Comparison of ENCODE assay signal across 11 mouse cellular contexts in the genomic region with DNA sequence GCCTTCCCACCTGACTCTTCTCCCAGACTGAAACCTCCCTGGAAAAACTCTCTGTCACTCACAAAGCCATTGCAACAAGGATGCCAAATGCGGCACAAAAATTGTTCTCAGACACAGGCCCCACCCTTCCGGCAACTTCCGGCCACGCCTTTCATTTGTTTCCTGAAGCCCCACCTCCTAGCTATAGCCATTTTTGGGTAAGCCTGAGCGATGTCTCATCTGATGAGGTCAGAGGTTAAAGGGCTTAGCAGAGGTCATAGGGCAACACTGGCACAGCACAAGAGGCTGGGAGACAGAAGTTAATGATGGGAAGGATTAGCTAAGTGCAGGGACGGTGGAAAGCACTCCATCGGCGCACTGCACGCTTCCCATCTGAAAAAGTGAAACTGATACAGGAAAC. TPM values are rescaled to one million over a fixed set of nuclear protein-coding genes. Genes with fewer than 3 reads are reported as not detected.
DNase-seq lines count a peak whose midpoint lies in the region; ATAC-seq and TF ChIP-seq lines count a peak whose summit lies in the region.
"Had no signal": no experiment of that assay in that cellular context is flagged by ENCODE, and none has a peak within 500 bp of the region (broad histone marks: within the 10 kb centered on the region; RNA-seq: fewer than 3 reads in every experiment).

No protein-coding gene starts in this region.

- H3K4me1 ChIP-seq in spleen, adult 2 months (ENCODE audit: control insufficient read depth, insufficient read depth, insufficient read length), result no peaks in the 10 kb centered on the region
- H3K4me1 ChIP-seq in embryonic facial prominence, embryonic 14.5 days (ENCODE audit: control insufficient read depth, insufficient read depth, low read length), result peaks cover 4% of the 10 kb centered on the region; the same call in 1 of the 2 replicates
- peaks cover 4% of the 10 kb centered on the region; the same call in 1 of the 2 replicates for H3K4me1 ChIP-seq in lung, embryonic 15.5 days
- 0 out of 2 replicates have a peak, but pooled peaks cover 4% of the 10 kb centered on the region for H3K4me1 ChIP-seq in forebrain, embryonic 14.5 days (ENCODE audit: control insufficient read depth, insufficient read depth, low read length)

- no peak overlapping the region for H3K9ac ChIP-seq in embryonic facial prominence, embryonic 14.5 days (ENCODE audit: low read depth, low read length)
- no peak overlapping the region for H3K9ac ChIP-seq in lung, embryonic 15.5 days
- H3K9ac ChIP-seq in forebrain, embryonic 14.5 days (ENCODE audit: low read length), result no peak overlapping the region
- H3K9ac ChIP-seq: forebrain, embryonic 15.5 days; midbrain, embryonic 15.5 days had no signal

- peak overlapping the region; percentile 24; the same call in 1 of the 2 replicates for H3K4me2 ChIP-seq in embryonic facial prominence, embryonic 14.5 days (ENCODE audit: low read depth, low read length)
- peak overlapping the region; percentile 33 for H3K4me2 ChIP-seq in lung, embryonic 15.5 days
- no peak overlapping the region for H3K4me2 ChIP-seq in forebrain, embryonic 14.5 days (ENCODE audit: low read length)
- H3K4me2 ChIP-seq: forebrain, embryonic 15.5 days; midbrain, embryonic 15.5 days had no signal

- intact Hi-C loops in gastrocnemius, postnatal 14 days (cut with DNase I; ENCODE audit: low total_unique reads), result no loop called here

- 75% methylated on average over 9 of the region's 9 CpGs for WGBS in spleen, adult 2 months
- WGBS in embryonic facial prominence, embryonic 14.5 days, result 51% methylated on average over 9 of the region's 9 CpGs
- 59% methylated on average over 9 of the region's 9 CpGs for WGBS in lung, embryonic 15.5 days
- WGBS in forebrain, embryonic 14.5 days, result 51% methylated on average over 9 of the region's 9 CpGs

- TF ChIP-seq CTCF in spleen, adult 2 months (IDR thresholded peaks at IDR 0.05; ENCODE audit: extremely low read depth, insufficient read depth, insufficient read length, insufficient replicate concordance), result no peak

- H3K27me3 ChIP-seq in spleen, adult 2 months (ENCODE audit: control insufficient read depth, insufficient read depth, low read length), result 0 out of 2 replicates have a peak, but pooled peaks cover 1% of the 10 kb centered on the region
- H3K27me3 ChIP-seq in embryonic facial prominence, embryonic 14.5 days (replicated peaks; ENCODE audit: control insufficient read depth, insufficient read depth, low read length), result no peaks in the 10 kb centered on the region
- H3K27me3 ChIP-seq in lung, embryonic 15.5 days, result peaks cover 10% of the 10 kb centered on the region; the same call in 1 of the 2 replicates
- no peaks in the 10 kb centered on the region for H3K27me3 ChIP-seq in forebrain, embryonic 14.5 days (replicated peaks; ENCODE audit: control insufficient read depth, insufficient read depth, low read length)
- H3K27me3 ChIP-seq: forebrain, embryonic 15.5 days; midbrain, embryonic 15.5 days had no signal

- H3K9me3 ChIP-seq in embryonic facial prominence, embryonic 14.5 days (ENCODE audit: control insufficient read depth, low read length), result no peaks in the 10 kb centered on the region
- no peaks in the 10 kb centered on the region for H3K9me3 ChIP-seq in lung, embryonic 15.5 days
- H3K9me3 ChIP-seq in forebrain, embryonic 14.5 days (replicated peaks; ENCODE audit: control insufficient read depth, low read length), result no peaks in the 10 kb centered on the region
- H3K9me3 ChIP-seq: forebrain, embryonic 15.5 days; midbrain, embryonic 15.5 days had no signal

- no peak for ATAC-seq in embryonic facial prominence, embryonic 14.5 days (ENCODE audit: low read depth)
- no peak for ATAC-seq in lung, embryonic 15.5 days (ENCODE audit: borderline replicate concordance, extremely low read depth, low FRiP score, low TSS enrichment)
- ATAC-seq in forebrain, embryonic 14.5 days, result no peak
- ATAC-seq: forebrain, embryonic 15.5 days; midbrain, embryonic 15.5 days had no signal

- no peak for DNase-seq in spleen, adult 2 months (ENCODE audit: low read depth in 1 of 2, low spot score in 2 of 2)
- DNase-seq in spleen, adult 18-20 months, result no peak
- DNase-seq in embryonic facial prominence, embryonic 14.5 days (ENCODE audit: low spot score), result no peak
- DNase-seq in frontal cortex, adult 2 months (ENCODE audit: extremely low spot score in 1 of 2, low spot score in 1 of 2), result no peak
- DNase-seq in forebrain, embryonic 14.5 days (ENCODE audit: low spot score), result no peak
- no peak for DNase-seq in gastrocnemius, postnatal 14 days
- DNase-seq: thymus, adult 2 months had no signal

- no peaks in the 10 kb centered on the region for H3K36me3 ChIP-seq in spleen, adult 2 months (ENCODE audit: control insufficient read depth, insufficient read depth, low read length)
- peaks cover 38% of the 10 kb centered on the region for H3K36me3 ChIP-seq in embryonic facial prominence, embryonic 14.5 days (ENCODE audit: control insufficient read depth, insufficient read depth, low read length)
- no peaks in the 10 kb centered on the region for H3K36me3 ChIP-seq in lung, embryonic 15.5 days
- H3K36me3 ChIP-seq in forebrain, embryonic 14.5 days (ENCODE audit: control insufficient read depth, insufficient read depth, low read length), result peaks cover 37% of the 10 kb centered on the region

- peak overlapping the region; percentile 9; the same call in 1 of the 2 replicates for H3K4me3 ChIP-seq in spleen, adult 2 months (ENCODE audit: extremely low read depth, insufficient read depth, insufficient read length)
- no peak overlapping the region for H3K4me3 ChIP-seq in embryonic facial prominence, embryonic 14.5 days (ENCODE audit: low read depth, low read length)
- H3K4me3 ChIP-seq in lung, embryonic 15.5 days, result no peak overlapping the region
- no peak overlapping the region for H3K4me3 ChIP-seq in forebrain, embryonic 14.5 days (ENCODE audit: low read depth, low read length)
- H3K4me3 ChIP-seq: forebrain, embryonic 15.5 days; midbrain, embryonic 15.5 days had no signal

- TF ChIP-seq POLR2A in spleen, adult 2 months (IDR thresholded peaks at IDR 0.05; ENCODE audit: low read depth, low read length), result no peak

- H3K27ac ChIP-seq in spleen, adult 2 months (ENCODE audit: insufficient read depth, low read length), result no peak overlapping the region
- peak overlapping the region; percentile 42; the same call in 1 of the 2 replicates for H3K27ac ChIP-seq in embryonic facial prominence, embryonic 14.5 days (replicated peaks; ENCODE audit: low read depth, low read length)
- no peak overlapping the region for H3K27ac ChIP-seq in lung, embryonic 15.5 days
- no peak overlapping the region for H3K27ac ChIP-seq in forebrain, embryonic 14.5 days (ENCODE audit: low read depth, low read length)
- H3K27ac ChIP-seq: forebrain, embryonic 15.5 days; midbrain, embryonic 15.5 days had no signal

RNA-seq across cellular contexts. Expression of a gene that starts 12.4 kb away (rescaled TPM):
- 0.85 and 1.5 TPM in 2 replicates for polyA plus RNA-seq in spleen, adult 2 months (2012; rRNA removed)
- 89.2 and 113 TPM in 2 replicates for polyA plus RNA-seq in embryonic facial prominence, embryonic 14.5 days (2014; fragmentation: Nextera tagmentation; extraction: Ambion mirVana)
- polyA plus RNA-seq in lung, embryonic 15.5 days (2015; fragmentation: Nextera tagmentation; extraction: Ambion mirVana), result 19.0 and 20.0 TPM in 2 replicates
- 6.9 and 8.4 TPM in 2 replicates for polyA plus RNA-seq in frontal cortex, adult 2 months (2012; rRNA removed)
- polyA plus RNA-seq in forebrain, embryonic 14.5 days (2014; fragmentation: Nextera tagmentation; extraction: Ambion mirVana), result 79.1 and 93.9 TPM in 2 replicates
- total RNA-seq in gastrocnemius, postnatal 14 days (2021), result 10 to 100 TPM; 53.0 to 57.0 TPM

RNA-seq across cellular contexts. Expression of a gene that starts 41.8 kb away (rescaled TPM):
- 0.38 and 0.54 TPM in 2 replicates for polyA plus RNA-seq in spleen, adult 2 months (2012; rRNA removed)
- 89.0 and 117 TPM in 2 replicates for polyA plus RNA-seq in embryonic facial prominence, embryonic 14.5 days (2014; fragmentation: Nextera tagmentation; extraction: Ambion mirVana)
- polyA plus RNA-seq in lung, embryonic 15.5 days (2015; fragmentation: Nextera tagmentation; extraction: Ambion mirVana), result 39.5 and 51.4 TPM in 2 replicates
- polyA plus RNA-seq in frontal cortex, adult 2 months (2012; rRNA removed), result 248 and 255 TPM in 2 replicates
- polyA plus RNA-seq in forebrain, embryonic 14.5 days (2014; fragmentation: Nextera tagmentation; extraction: Ambion mirVana), result 107 and 121 TPM in 2 replicates
- total RNA-seq in gastrocnemius, postnatal 14 days (2021), result 1,000 to 10,000 TPM in 1 of 2 experiments, 100 to 1,000 TPM in 1; 662 to 1,168 TPM

RNA-seq across cellular contexts. Expression of a gene that starts 41.9 kb away (rescaled TPM):
- not detected in 2 replicates for polyA plus RNA-seq in spleen, adult 2 months (2012; rRNA removed)
- polyA plus RNA-seq in embryonic facial prominence, embryonic 14.5 days (2014; fragmentation: Nextera tagmentation; extraction: Ambion mirVana), result not detected in 2 replicates
- 0.47 TPM in 1 of 2 replicates, not detected in the other for polyA plus RNA-seq in lung, embryonic 15.5 days (2015; fragmentation: Nextera tagmentation; extraction: Ambion mirVana)
- 1.2 and 2.3 TPM in 2 replicates for polyA plus RNA-seq in frontal cortex, adult 2 months (2012; rRNA removed)
- 0.63 and 0.80 TPM in 2 replicates for polyA plus RNA-seq in forebrain, embryonic 14.5 days (2014; fragmentation: Nextera tagmentation; extraction: Ambion mirVana)
- not detected for total RNA-seq in gastrocnemius, postnatal 14 days (2021)
- polyA plus RNA-seq: thymus, adult 2 months had no signal

RNA-seq across cellular contexts. Expression of a gene that starts 44.4 kb away (rescaled TPM):
- polyA plus RNA-seq in spleen, adult 2 months (2012; rRNA removed), result not detected in 2 replicates
- polyA plus RNA-seq in embryonic facial prominence, embryonic 14.5 days (2014; fragmentation: Nextera tagmentation; extraction: Ambion mirVana), result not detected in 2 replicates
- polyA plus RNA-seq in lung, embryonic 15.5 days (2015; fragmentation: Nextera tagmentation; extraction: Ambion mirVana), result not detected in 2 replicates
- not detected in 2 replicates for polyA plus RNA-seq in frontal cortex, adult 2 months (2012; rRNA removed)
- 0.11 and 0.89 TPM in 2 replicates for polyA plus RNA-seq in forebrain, embryonic 14.5 days (2014; fragmentation: Nextera tagmentation; extraction: Ambion mirVana)
- not detected for total RNA-seq in gastrocnemius, postnatal 14 days (2021)
- polyA plus RNA-seq: heart, embryonic 14.5 days had no signal

Comparison
In these comparisons a context has a peak if more than half of its experiments do, and no peak if none do; other contexts are left out.
1. RNA of a gene that starts 41.8 kb away (polyA plus RNA-seq): 248 to 255 TPM in frontal cortex, adult 2 months, 89.0 to 117 TPM in embryonic facial prominence, embryonic 14.5 days, 107 to 121 TPM in forebrain, embryonic 14.5 days and 39.5 to 51.4 TPM in lung, embryonic 15.5 days; 0.38 to 0.54 TPM in spleen, adult 2 months; every median in the first group is over 10 times any median in the second.